Mouse (Mus musculus): ENCODE data around the gene Marveld1.

Marveld1 gene

DNA sequence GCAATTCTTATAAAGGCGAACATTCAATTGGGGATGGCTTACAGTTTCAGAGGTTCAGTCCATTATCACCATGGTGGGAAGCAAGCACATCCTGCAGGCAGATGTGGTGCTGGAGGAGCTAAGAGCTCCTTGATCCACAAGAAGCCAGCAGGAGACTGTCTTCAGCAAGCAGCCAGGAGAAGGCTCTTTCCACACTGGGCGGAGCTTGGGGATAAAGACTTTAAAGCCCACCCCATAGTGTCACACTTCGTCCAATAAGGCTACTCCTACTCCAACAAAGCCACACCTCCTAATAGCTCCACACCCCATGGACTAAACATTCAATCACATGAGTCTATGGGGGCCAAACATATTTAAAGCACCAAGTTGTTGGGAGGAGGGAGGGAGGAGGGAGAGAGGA, 5.2 kb upstream of the Marveld1 start:
- DNase-seq = no peak

GRCm38 (mm10) chr19:42142757-42143156, 4.4 kb upstream of the Marveld1 start:
- no peak for DNase-seq

- no peak for DNase-seq
These were observed 3.1 kb upstream of the Marveld1 start for GRCm38 (mm10) chr19:42144067-42144466.

DNA sequence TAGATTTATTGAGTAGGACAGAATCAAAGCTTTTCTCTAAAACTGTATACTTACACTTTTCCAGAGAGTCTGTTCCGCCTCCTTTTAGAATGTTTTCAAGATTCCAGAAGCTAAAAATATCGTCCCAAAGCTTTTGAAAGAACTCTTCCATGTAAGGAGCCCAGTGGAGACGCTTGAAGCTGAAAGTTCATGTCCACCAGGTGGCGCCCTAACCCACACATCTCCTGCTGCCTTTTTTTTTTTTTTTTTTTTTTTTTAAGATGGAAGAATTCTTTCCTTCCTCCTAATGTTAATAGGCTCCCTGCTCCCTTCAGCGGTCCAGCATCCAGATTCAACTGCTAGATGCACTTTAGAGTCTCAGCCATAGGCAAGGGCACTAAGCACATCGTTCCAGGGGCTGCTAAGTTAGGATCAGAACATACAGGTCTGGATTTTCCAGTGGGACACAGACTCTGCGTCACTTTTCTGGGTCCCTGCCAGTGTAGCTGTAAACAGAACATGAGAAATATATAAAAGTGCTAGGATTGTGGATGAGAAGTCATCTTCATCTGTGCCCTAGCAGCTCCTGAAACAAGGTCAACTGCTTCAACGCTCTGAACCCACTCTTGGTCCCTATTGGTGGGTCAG, 2.5 kb upstream of the Marveld1 start:
- peak; percentile 76 for DNase-seq

GRCm38 (mm10) chr19:42145210-42145609, 2.0 kb upstream of the Marveld1 start:
- DNase-seq = no peak

DNA sequence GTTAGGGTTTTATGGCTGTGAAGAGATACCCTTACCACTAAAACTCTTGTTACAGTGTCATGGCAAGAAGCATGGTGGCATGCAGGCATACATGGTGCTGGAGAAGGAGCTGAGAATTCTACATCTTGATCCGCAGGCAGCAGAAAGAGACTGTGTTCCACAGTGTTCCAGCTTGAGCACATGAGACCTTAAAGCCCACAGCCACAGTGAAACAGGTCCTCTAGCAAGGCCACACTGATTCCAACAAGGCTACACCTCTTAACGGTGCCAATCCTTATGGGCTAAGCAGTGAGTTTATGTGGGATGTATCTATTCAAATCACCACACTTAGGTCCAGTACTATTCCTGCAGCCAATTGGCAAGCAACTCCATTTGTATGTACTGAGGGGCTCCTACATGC, 1.5 kb upstream of the Marveld1 start:
- no peak for DNase-seq

DNA sequence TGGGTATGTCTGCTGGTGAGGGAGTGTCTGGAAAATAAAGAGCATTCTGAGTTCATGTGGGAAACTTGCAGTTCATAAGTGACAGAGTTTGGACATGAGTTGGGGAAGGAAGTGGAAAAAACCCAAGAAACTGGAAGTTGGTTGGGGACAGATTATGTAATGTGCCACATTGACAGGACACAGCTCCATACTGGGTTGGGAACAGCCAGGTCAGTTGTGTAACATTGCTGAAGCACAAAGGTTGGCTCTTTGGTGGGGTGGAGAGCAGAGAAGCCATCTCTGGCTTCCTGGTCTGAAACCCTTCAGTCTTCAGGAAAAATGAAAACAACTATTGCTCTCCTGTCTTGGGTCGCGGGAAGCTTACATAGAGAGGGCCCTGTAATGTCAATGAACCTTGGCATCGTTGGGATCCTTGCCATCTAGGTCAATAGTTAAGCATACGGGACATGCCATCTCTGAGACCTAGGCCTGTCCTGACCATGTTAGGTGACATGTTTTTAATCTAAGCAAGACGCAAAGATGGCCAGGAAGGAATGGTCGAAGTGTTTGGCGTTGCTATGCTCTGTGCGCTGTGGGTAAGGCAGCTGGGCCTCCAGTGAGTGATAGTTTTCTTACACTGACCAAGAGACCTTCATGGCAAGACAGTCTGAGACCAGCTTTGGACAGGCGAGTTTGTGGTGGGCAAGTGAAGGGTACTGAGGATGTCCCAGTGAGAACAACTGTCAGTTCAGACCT, 757 bp upstream of the Marveld1 start:
- DNase-seq = no peak

DNA sequence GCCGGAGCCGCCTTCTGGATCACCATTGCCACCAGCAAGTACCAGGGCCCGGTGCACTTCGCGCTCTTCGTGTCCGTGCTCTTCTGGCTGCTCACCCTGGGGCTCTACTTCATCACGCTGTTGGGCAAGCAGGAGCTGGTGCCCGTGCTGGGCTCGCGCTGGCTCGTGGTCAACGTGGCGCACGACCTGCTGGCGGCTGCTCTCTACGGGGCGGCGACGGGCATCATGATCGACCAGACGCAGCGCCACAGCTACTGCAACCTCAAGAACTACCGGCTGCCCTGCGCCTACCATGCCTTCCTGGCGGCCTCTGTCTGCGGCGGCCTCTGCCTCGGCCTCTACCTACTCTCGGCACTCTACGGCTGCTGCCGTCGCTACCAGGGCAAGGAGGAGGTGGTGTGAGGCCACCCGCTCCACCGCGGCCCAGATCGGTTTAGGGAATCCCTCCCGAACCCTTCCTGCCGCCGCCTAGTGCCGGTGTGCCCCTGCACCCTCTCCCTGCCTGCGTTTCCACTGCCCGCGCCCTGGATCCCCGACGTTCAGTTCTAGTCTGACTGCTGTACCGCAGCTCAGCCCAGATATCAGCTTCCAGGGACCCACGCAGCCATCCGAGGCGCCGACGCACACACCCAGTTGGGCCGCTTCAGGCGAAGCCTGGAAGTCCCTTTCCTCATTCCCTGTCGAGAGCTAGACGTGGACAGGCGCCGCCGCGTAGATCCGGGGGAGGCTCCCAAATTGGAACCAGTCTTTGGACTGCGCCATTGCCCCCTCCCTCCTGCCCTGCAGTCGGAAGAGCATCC, 769 bp downstream of the Marveld1 start:
- peak; percentile 68 for DNase-seq

- no peak for DNase-seq
These were observed 1.3 kb downstream of the Marveld1 start for GRCm38 (mm10) chr19:42148569-42148860.

GRCm38 (mm10) chr19:42151990-42152389, 4.8 kb downstream of the Marveld1 start:
- DNase-seq = peak; percentile 89

GRCm38 (mm10) chr19:42157493-42158237, 10.5 kb downstream of the Marveld1 start:
- no peak for DNase-seq

GRCm38 (mm10) chr19:42158246-42159017, 11.2 kb downstream of the Marveld1 start:
- no peak for DNase-seq

- DNase-seq = no peak
These were observed 16.6 kb downstream of the Marveld1 start, which contains the start of gene Zfyve27 for GRCm38 (mm10) chr19:42163764-42164163. Gene Zfyve27 (plus strand): TSS chr19:42163951.

GRCm38 (mm10) chr19:42164188-42164587, 17.0 kb downstream of the Marveld1 start:
- DNase-seq = no peak

DNA sequence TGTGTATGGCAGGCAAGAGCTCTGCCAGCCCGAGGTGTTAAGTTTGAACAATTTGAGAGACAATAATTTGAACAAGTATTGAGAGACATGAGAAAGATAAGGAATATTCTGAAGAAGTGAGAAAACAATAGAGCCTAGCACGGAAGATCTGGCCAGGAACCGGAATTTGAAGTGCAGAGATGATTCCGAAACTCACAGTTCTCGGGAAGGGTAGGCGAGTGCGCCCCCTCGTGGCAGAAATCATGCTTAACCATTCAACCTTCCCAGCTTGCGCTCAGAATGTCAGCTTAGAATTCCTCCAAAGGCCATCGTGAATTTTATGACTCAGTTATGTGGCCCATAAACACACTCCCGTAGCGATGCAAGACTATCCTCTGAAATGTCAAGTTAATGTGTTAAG, 18.9 kb downstream of the Marveld1 start:
- DNase-seq = peak; percentile 82

GRCm38 (mm10) chr19:42166766-42167165, 19.6 kb downstream of the Marveld1 start:
- DNase-seq = no peak

- no peak for DNase-seq
These were observed 20.3 kb downstream of the Marveld1 start for GRCm38 (mm10) chr19:42167489-42167888.

DNA sequence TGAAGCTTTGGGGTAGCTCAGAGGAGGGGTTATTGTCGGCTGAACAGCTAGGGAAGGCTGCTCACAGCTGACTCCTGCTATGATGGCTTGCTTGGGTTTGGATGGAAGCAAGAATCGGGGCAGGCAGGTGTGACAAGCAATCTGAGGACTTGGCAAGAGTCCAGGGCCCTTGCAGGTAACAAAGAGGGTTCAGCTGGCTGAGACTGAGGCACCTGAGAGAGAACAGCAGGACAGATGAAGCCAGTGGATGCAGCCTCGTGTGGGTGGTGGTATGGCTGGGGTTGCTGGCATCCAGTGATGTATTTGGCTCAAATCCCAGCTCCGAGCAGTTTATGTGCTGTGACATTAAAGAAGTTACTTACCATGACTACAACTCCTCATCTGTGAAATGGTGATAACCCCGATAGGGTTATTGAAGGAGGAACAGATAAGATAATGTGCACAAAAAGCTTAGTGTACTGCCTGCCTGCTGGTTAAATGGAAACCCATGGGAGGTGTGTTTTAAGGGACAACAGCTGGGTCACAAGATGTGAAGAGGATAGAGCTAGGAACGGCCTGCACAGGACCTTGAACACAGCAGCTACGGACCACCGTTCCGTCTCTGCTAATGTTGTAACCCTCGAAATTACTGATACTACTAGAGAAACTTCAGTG, 22.2 kb downstream of the Marveld1 start:
- DNase-seq = peak; percentile 47

GRCm38 (mm10) chr19:42170025-42170969, 23.1 kb downstream of the Marveld1 start:
- DNase-seq = peak; percentile 96

- DNase-seq = no peak
These were observed 29.6 kb downstream of the Marveld1 start for GRCm38 (mm10) chr19:42176841-42177240.

DNA sequence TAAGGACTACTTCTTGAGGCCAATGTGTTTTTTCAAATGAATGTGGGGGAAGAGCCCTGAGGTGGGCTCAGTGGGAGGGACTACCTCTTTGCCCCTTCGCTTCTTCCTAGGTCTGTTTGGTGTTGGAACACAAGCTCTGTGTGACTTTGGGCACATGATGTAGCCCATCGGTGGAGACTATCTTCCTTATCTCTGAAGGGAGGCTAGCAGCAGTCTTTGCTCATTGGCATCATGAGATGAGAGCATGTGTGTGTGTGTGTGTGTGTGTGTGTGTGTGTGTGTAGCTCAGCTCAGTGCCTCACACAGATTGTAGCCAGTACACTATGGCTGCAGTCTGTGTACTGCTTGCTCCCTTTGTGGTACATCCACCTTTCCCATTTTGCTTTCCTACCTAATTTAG, 30.3 kb downstream of the Marveld1 start:
- DNase-seq = no peak

All from cerebellum, adult 11 months (tissue).